Mouse (Mus musculus): Measurements from ENCODE around the gene Pno1.
"Not testable (repeated sequence)": the region's sequence is repeated elsewhere in the genome, so short reads cannot be mapped to it uniquely, and the experiment has no call there.

Pno1 gene

GRCm38 (mm10) chr11:17211258-17212140 is at the start of gene Pno1:
Gene Pno1, minus strand, starts transcription at chr11:17211568.
- peak; percentile 97 for DNase-seq (ENCODE audit: low spot score)

DNA sequence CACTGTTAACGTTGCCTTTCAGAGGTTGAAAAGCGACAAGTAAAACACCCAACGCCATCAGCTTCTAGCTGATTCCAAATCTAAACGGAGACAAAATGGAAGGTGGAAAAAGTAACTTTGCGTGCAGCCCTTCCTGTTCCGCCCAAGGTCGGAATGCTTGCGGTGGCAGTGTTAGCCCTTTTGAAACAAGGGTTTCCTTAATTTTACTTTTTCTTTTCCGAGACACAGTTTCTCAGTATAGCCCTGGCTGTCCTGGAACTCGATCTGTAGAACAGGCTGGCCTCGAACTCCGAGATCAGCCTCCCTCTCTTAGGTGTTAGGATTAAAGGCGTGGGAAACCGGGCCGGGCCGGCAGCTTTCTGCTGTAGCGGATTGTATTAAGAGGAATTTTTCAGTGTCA is 46.5 kb upstream of the Pno1 start:
- DNase-seq (ENCODE audit: low spot score), result peak; percentile 28

GRCm38 (mm10) chr11:17257443-17257842 is 46.1 kb upstream of the Pno1 start, which contains the start of gene C1d:
Gene C1d, plus strand, starts transcription at chr11:17257579.
- DNase-seq (ENCODE audit: low spot score), result peak; percentile 95

- DNase-seq (ENCODE audit: low spot score), result peak; percentile 21
Observed at GRCm38 (mm10) chr11:17256813-17257365, 45.5 kb upstream of the Pno1 start.

GRCm38 (mm10) chr11:17248715-17249114 is 37.3 kb upstream of the Pno1 start:
- DNase-seq (ENCODE audit: low spot score), result no peak

DNA sequence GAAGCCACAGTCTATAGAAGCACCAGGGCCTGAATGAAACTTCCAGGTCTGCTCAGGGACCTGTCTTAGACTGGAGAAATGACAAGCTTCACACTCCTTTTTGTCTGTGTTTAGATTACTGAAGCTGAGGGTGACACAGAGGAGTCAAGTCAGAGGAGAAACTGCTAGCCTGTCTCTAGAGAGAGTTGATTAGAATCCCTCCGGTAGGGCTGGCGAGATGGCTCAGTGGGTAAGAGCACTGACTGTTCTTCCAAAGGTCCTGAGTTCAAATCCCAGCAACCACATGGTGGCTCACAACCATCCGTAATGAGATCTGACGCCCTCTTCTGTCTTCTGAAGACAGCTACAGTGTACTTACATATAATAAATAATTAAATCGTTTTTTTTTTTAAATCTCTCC is 27.2 kb upstream of the Pno1 start:
- DNase-seq (ENCODE audit: low spot score), result not testable (repeated sequence)

- DNase-seq (ENCODE audit: low spot score), result no peak
Observed at GRCm38 (mm10) chr11:17236449-17237037, 25.2 kb upstream of the Pno1 start.

DNA sequence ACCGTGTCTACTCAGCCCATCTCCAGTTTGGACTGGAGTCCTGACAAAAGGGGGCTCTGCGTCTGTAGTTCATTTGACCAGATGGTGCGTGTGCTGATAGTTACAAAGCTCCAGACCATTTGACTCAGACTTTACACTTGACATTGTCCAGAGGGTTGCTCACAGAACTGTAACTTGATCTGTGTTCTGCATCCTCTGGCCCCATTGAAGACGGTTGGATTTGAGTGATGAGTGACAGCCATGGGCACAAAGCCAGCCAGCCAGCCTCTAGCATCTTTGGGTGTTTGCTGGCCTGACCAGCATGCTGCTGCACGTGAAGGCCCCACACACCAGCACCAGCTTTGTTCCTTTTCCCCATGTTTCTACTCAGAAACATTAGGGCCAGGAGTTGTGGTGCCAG is 21.4 kb upstream of the Pno1 start:
- DNase-seq (ENCODE audit: low spot score), result no peak

- DNase-seq (ENCODE audit: low spot score), result no peak
Observed at GRCm38 (mm10) chr11:17221126-17221525, 9.8 kb upstream of the Pno1 start.

GRCm38 (mm10) chr11:17215475-17215874 is 4.1 kb upstream of the Pno1 start:
- no peak for DNase-seq (ENCODE audit: low spot score)

- DNase-seq (ENCODE audit: low spot score), result no peak
Observed at GRCm38 (mm10) chr11:17212903-17213509, 1.6 kb upstream of the Pno1 start.

GRCm38 (mm10) chr11:17212141-17212495 is 750 bp upstream of the Pno1 start:
- no peak for DNase-seq (ENCODE audit: low spot score)

DNA sequence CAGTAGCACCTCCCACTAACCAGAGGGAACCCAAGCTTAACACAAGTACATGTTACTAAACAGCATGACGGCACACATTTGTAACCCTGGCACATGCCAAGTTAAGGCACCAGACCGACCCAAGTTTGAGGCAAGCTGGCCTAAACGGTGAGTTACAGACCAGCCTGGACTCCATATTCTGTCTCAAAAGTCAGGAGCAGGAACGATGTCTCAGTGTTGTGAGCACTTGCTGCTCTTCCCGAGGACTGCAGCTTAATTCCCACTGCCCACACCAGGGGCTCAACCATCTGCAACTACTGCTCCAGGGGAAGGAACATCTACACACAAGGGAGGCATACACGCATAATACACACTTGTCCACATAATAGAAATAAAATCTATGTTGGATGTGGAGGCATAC is 8.9 kb downstream of the Pno1 start:
- DNase-seq (ENCODE audit: low spot score), result no peak

GRCm38 (mm10) chr11:17200936-17201335 is 10.4 kb downstream of the Pno1 start:
- no peak for DNase-seq (ENCODE audit: low spot score)

GRCm38 (mm10) chr11:17199840-17200501 is 11.4 kb downstream of the Pno1 start:
- DNase-seq (ENCODE audit: low spot score), result no peak

GRCm38 (mm10) chr11:17199170-17199569 is 12.2 kb downstream of the Pno1 start:
- DNase-seq (ENCODE audit: low spot score), result no peak

GRCm38 (mm10) chr11:17192151-17192844 is 19.1 kb downstream of the Pno1 start:
- no peak for DNase-seq (ENCODE audit: low spot score)

- DNase-seq (ENCODE audit: low spot score), result no peak
Observed at GRCm38 (mm10) chr11:17188786-17189185, 22.6 kb downstream of the Pno1 start.

GRCm38 (mm10) chr11:17187649-17188048 is 23.7 kb downstream of the Pno1 start:
- DNase-seq (ENCODE audit: low spot score), result no peak

DNA sequence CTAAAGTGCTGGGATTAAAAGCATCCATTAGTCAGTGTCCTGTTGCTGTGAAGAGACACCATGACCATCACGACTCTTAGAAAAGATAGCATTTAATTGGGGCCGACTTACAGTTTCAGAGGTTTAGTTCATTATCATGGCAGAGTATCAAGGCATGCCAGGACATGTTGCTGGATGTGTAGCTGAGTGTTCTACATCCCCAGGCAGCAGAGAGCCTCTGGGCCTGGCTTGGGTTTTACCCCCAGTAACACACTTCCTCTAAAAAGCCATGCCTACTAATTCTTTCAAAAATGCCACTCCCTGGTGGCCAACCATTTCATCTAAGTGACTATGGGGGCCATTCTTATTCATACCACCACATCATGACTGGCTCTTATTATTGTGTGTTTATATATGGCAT is 28.2 kb downstream of the Pno1 start:
- DNase-seq (ENCODE audit: low spot score), result no peak

GRCm38 (mm10) chr11:17181807-17182206 is 29.6 kb downstream of the Pno1 start, which contains the start of gene Wdr92:
Gene Wdr92, plus strand, starts transcription at chr11:17182107.
- no peak for DNase-seq (ENCODE audit: low spot score)

- no peak for DNase-seq (ENCODE audit: low spot score)
Observed at GRCm38 (mm10) chr11:17180753-17181152, 30.6 kb downstream of the Pno1 start.
